Mouse (Mus musculus) heart, postnatal 0 days (tissue): ENCODE measurements around the gene Mzt1. TPM values are rescaled to one million over a fixed set of nuclear protein-coding genes. Genes with fewer than 3 reads are reported as not detected.
A peak's percentile ranks its signal among the peaks of the same experiment; 100 is the strongest.

Experiments used
- ATAC-seq: fragments of 200-750 bp; cut with Nextera tagmentation; 2 replicates; pipeline ENCODE4 v1.8.0; 2017; ENCODE audit warnings: low read depth, moderate number of reproducible peaks, moderate library complexity; ENCODE audit not compliant: insufficient read depth
- DNase-seq: peaks from one replicate; pipeline ENCODE4 v3.0.0-alpha.2; 2016; ENCODE audit warnings: low spot score
- H3K27ac ChIP-seq: fragments of 300-500 bp; sonication (generic); 2 replicates; pipeline ENCODE4 v1.5.1; 2014; ENCODE audit warnings: low read depth, mild to moderate bottlenecking
- H3K27me3 ChIP-seq: fragments of 300-500 bp; sonication (generic); 2 replicates; pipeline ENCODE4 v1.6.1; 2014; ENCODE audit warnings: low read length, mixed read lengths; ENCODE audit not compliant: control insufficient read depth, insufficient read depth
- H3K36me3 ChIP-seq: fragments of 300-500 bp; sonication (generic); replicated peaks from 2 replicates; pipeline ENCODE4 v1.6.1; 2014; ENCODE audit warnings: low read length, mixed read lengths; ENCODE audit not compliant: control insufficient read depth, insufficient read depth
- H3K4me1 ChIP-seq: fragments of 300-500 bp; sonication (generic); 2 replicates; pipeline ENCODE4 v1.6.1; 2014; ENCODE audit warnings: antibody characterized with exemption; ENCODE audit not compliant: control insufficient read depth, insufficient read depth
- H3K4me2 ChIP-seq: fragments of 300-500 bp; sonication (generic); 2 replicates; pipeline ENCODE4 v1.6.1; 2014; ENCODE audit warnings: low read depth, mild to moderate bottlenecking, low read length, moderate library complexity
- H3K4me3 ChIP-seq: fragments of 300-500 bp; sonication (generic); 2 replicates; pipeline ENCODE4 v1.5.1; 2014; ENCODE audit warnings: low read depth, low read length
- H3K9ac ChIP-seq: fragments of 300-500 bp; sonication (generic); replicated peaks from 2 replicates; pipeline ENCODE4 v1.6.1; 2014; ENCODE audit warnings: low read depth, low read length, mixed read lengths
- H3K9me3 ChIP-seq: fragments of 300-500 bp; sonication (generic); replicated peaks from 2 replicates; pipeline ENCODE4 v1.6.1; 2016; ENCODE audit warnings: low read length; ENCODE audit not compliant: control insufficient read depth
- CTCF ChIP-seq: IDR thresholded peaks from 2 replicates; pipeline ENCODE4 v1.5.1; 2016; ENCODE audit warnings: antibody characterized with exemption, control low read depth, low read depth
- EP300 ChIP-seq: IDR thresholded peaks from 2 replicates; pipeline ENCODE4 v1.6.1; 2016; ENCODE audit warnings: antibody characterized with exemption, low read depth
- WGBS: fragments of 180-500 bp; shearing (Covaris S2); extraction: QIAGEN DNeasy Blood & Tissue Kit; methylation state at CpG from one replicate; pipeline ENCODE4 v1.1.7; 2014; 5-methylcytosine and 5-hydroxymethylcytosine counted together
- polyA plus RNA-seq: library from polyadenylated mRNA; unstranded; fragments of >200 nt; fragmentation: Nextera tagmentation; extraction: Ambion mirVana; gene quantifications from 2 replicates; pipeline ENCODE4 v1.2.1, GENCODE M21; 2015
- total RNA-seq: library from RNA; depleted of rRNA; stranded (reverse); fragments of >200 nt; gene quantifications from 2 replicates; pipeline ENCODE4 v1.2.3, GENCODE M21; 2014; ENCODE audit warnings: low replicate concordance

Gene Mzt1
- total and polyA plus RNA-seq, 2 experiments from 2014 or later = 64.1 to 84.6 TPM

GRCm38 (mm10) chr14:99032596-99032995 lies 13.3 kb downstream of the Mzt1 start:
- Histone ChIP-seq H3K36me3 (peaks cover 21% of the 10 kb centered on the region), H3K27me3 (no peaks in the 10 kb centered on the region), H3K27ac (no peak overlapping the region), H3K4me2 (no peak overlapping the region), H3K9ac (no peak overlapping the region), H3K4me3 (no peak overlapping the region), H3K4me1 (0 out of 2 replicates have a peak, but pooled peaks cover 7% of the 10 kb centered on the region), H3K9me3 (no peaks in the 10 kb centered on the region)
- TF ChIP-seq EP300 = no peak
- TF ChIP-seq CTCF = no peak
- DNase-seq (no peak), ATAC-seq (no peak)
- 80% methylated on average over 5 of the region's 5 CpGs for WGBS

GRCm38 (mm10) chr14:99031337-99031873 lies 14.5 kb downstream of the Mzt1 start:
- TF ChIP-seq EP300 = no peak
- no peak for TF ChIP-seq CTCF

GRCm38 (mm10) chr14:99029987-99030386 lies 15.9 kb downstream of the Mzt1 start:
- no peak overlapping the region for H3K4me3 ChIP-seq
- no peak overlapping the region for H3K27ac ChIP-seq
- no peak overlapping the region for H3K9ac ChIP-seq
- DNase-seq (no peak), ATAC-seq (no peak)
- no peak for TF ChIP-seq EP300
- no peak for TF ChIP-seq CTCF
- no peaks in the 10 kb centered on the region for H3K9me3 ChIP-seq
- H3K36me3 ChIP-seq = peaks cover 9% of the 10 kb centered on the region
- H3K27me3 ChIP-seq = no peaks in the 10 kb centered on the region
- 57% methylated on average over 5 of the region's 5 CpGs for WGBS
- no peak overlapping the region for H3K4me2 ChIP-seq
- H3K4me1 ChIP-seq = 0 out of 2 replicates have a peak, but pooled peaks cover 7% of the 10 kb centered on the region

More at GRCm38 (mm10) chr14:99031337-99031873, 14.5 kb downstream of the Mzt1 start:
- no peak for DNase-seq
- ATAC-seq = no peak
- no peak overlapping the region for H3K27ac ChIP-seq
- H3K36me3 ChIP-seq = peaks cover 17% of the 10 kb centered on the region
- H3K27me3 ChIP-seq = no peaks in the 10 kb centered on the region
- H3K4me1 ChIP-seq = 0 out of 2 replicates have a peak, but pooled peaks cover 7% of the 10 kb centered on the region
- 77% methylated on average over 5 of the region's 5 CpGs for whole genome bisulfite sequencing
- no peaks in the 10 kb centered on the region for H3K9me3 ChIP-seq
- H3K4me3 ChIP-seq = no peak overlapping the region
- no peak overlapping the region for H3K9ac ChIP-seq
- H3K4me2 ChIP-seq = no peak overlapping the region

GRCm38 (mm10) chr14:99022346-99023086 lies 23.4 kb downstream of the Mzt1 start:
- Histone ChIP-seq H3K27ac (no peak overlapping the region), H3K27me3 (no peaks in the 10 kb centered on the region), H3K36me3 (no peaks in the 10 kb centered on the region), H3K4me2 (peak overlapping the region; percentile 52), H3K4me1 (peaks cover 8% of the 10 kb centered on the region; the same call in 1 of the 2 replicates), H3K9me3 (no peaks in the 10 kb centered on the region), H3K9ac (no peak overlapping the region), H3K4me3 (peak overlapping the region; percentile 13; the same call in 1 of the 2 replicates)
- ATAC-seq (no peak), DNase-seq (peak; percentile 35)
- TF ChIP-seq EP300 (no peak), CTCF (peak; percentile 58)
- 31% methylated on average over 12 of the region's 12 CpGs for WGBS

- peaks cover 11% of the 10 kb centered on the region; the same call in 1 of the 2 replicates for H3K4me1 ChIP-seq
- ATAC-seq (peak; percentile 80), DNase-seq (peak; percentile 56)
- TF ChIP-seq EP300 (no peak), CTCF (no peak)
- peak overlapping the region; percentile 45 for H3K4me2 ChIP-seq
- no peaks in the 10 kb centered on the region for H3K36me3 ChIP-seq
- H3K9ac ChIP-seq = no peak overlapping the region
- H3K9me3 ChIP-seq = no peaks in the 10 kb centered on the region
- H3K27me3 ChIP-seq = no peaks in the 10 kb centered on the region
- WGBS = 8% methylated on average over 10 of the region's 10 CpGs
- peak overlapping the region; percentile 32 for H3K27ac ChIP-seq
- H3K4me3 ChIP-seq = peak overlapping the region; percentile 6; the same call in 1 of the 2 replicates
Observed at GRCm38 (mm10) chr14:99019136-99019808, 26.7 kb downstream of the Mzt1 start.
